Mouse (Mus musculus) neutrophil, adult 59 days (primary cell): ENCODE data around the gene H2al3. TPM values are rescaled to one million over a fixed set of nuclear protein-coding genes. Genes with fewer than 3 reads are reported as not detected.

ENCODE experiments used
- total RNA-seq, 2 experiments: library from RNA; stranded (reverse); gene quantifications; 1 replicate in 1 of 2; 2 replicates in 1 of 2; pipeline ENCODE4 v1.2.4; 2023

The H2al3 gene
- not detected for total RNA-seq

DNA sequence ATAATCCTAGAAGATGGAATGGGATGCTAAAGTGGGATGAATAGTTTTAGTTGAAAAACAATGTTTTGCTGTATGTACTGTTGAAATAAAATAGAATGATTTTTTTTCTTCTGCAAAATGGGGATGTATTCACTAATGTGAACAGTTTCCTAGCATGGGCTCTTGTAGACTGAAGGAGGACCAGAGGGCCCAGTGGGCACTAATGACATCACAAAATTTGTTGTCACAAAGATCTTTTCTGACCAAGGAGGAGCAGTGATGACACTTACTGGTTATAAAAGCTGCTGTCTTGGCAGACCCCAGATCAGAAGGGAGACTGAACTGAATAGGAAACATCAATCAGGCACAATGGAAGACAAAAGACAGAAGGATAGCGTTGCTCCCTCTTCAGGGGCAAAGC lies at the start of gene H2al3:
H2al3 (plus strand) TSS at position 301 of the 400 bp plus-strand sequence.

DNA sequence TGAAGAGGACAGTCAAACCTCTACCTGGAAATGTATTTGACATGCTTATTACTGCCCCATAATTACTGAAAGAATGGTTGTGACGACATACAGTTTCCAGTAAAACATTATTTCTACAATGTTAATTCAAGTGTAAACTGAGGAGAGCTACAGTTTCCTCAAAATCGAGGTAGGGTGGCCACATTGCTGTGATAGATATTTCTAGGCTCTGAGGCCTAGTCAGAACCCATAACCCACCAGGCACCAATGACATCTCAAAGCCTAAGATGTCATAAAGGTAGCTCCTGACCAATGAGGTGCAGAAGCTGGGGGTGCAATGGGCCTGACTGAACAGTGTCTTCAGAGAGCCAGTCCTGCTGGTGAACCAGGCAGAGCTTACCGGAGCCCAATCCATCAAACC lies 2.9 kb upstream of the H2al3 start, which contains the start of gene Hypm:
Hypm (plus strand) TSS at position 301 of the 400 bp plus-strand sequence.

DNA sequence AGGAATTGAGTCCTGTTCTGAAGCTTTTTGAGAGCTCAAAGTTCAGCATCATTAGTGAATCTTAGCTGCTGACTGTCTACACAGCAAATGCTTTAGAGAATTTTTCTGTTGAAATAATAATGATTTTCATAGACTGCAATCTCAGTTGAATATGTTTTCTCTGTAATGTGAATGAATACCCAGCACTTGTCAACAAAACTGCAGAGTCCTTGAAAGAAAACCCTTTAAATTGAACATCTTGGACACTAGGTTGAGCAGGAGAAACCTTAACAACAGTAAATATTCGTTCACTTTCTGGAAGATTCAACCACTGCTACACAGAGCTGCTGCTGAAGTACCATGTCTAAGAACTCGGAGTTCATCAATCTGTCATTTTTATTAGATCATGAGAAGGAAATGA lies 35.8 kb downstream of the H2al3 start, which contains the start of gene Sytl5:
Sytl5 (plus strand) TSS at position 301 of the 400 bp plus-strand sequence.

Other genes starting within 250 kb of the H2al3 start
- 10 to 100 TPM; 22.5 to 31.7 TPM for gene Dynlt3, start 186.7 kb upstream of the H2al3 start, total RNA-seq
- gene Hypm, start 2.8 kb upstream of the H2al3 start, total RNA-seq, result not detected
- not detected for gene Sytl5, start 35.9 kb downstream of the H2al3 start, total RNA-seq